Mouse (Mus musculus) layer of hippocampus, adult 2 months (tissue): ENCODE data around the gene Dnajc3. TPM values are rescaled to one million over a fixed set of nuclear protein-coding genes. Genes with fewer than 3 reads are reported as not detected.

Source experiments
- DNase-seq, 2 experiments: peaks; one replicate each; pipeline ENCODE4 v3.0.0; 2022; ENCODE audit warnings: low spot score in 2 of 2
- H3K27ac ChIP-seq: fragments of 200-600 bp; 2 replicates; pipeline ENCODE4 v1.8.1; 2022
- H3K4me3 ChIP-seq: fragments of 200-600 bp; 2 replicates; pipeline ENCODE4 v1.8.1; 2022; ENCODE audit warnings: mild to moderate bottlenecking
- CTCF ChIP-seq: fragments of 200-600 bp; conservative IDR thresholded peaks from 2 replicates; pipeline ENCODE4 v1.8.1; 2022; ENCODE audit warnings: antibody characterized with exemption, mild to moderate bottlenecking, moderate library complexity
- total RNA-seq, 2 experiments: library from RNA; stranded (reverse); gene quantifications; 2 replicates each; pipeline ENCODE4 v1.2.3; 2021

Dnajc3 gene
- total RNA-seq, 2 experiments from 2014 or later, result 34.7 to 37.3 TPM

- TF ChIP-seq CTCF, result no peak
- no peak for DNase-seq
- no peak overlapping the region for H3K27ac ChIP-seq
- no peak overlapping the region for H3K4me3 ChIP-seq
Measured at GRCm38 (mm10) chr14:118913651-118914050, 24.1 kb upstream of the Dnajc3 start.

GRCm38 (mm10) chr14:118919025-118919424 is 18.8 kb upstream of the Dnajc3 start:
- peak in 1 of 2 experiments; percentile 44 for DNase-seq

GRCm38 (mm10) chr14:118920654-118921053 is 17.1 kb upstream of the Dnajc3 start:
- no peak overlapping the region for H3K4me3 ChIP-seq
- H3K27ac ChIP-seq, result no peak overlapping the region
- no peak for DNase-seq
- peak; percentile 36 for TF ChIP-seq CTCF

More at GRCm38 (mm10) chr14:118919025-118919424, 18.8 kb upstream of the Dnajc3 start:
- H3K27ac ChIP-seq, result no peak overlapping the region
- H3K4me3 ChIP-seq, result no peak overlapping the region
- TF ChIP-seq CTCF, result peak; percentile 86

DNA sequence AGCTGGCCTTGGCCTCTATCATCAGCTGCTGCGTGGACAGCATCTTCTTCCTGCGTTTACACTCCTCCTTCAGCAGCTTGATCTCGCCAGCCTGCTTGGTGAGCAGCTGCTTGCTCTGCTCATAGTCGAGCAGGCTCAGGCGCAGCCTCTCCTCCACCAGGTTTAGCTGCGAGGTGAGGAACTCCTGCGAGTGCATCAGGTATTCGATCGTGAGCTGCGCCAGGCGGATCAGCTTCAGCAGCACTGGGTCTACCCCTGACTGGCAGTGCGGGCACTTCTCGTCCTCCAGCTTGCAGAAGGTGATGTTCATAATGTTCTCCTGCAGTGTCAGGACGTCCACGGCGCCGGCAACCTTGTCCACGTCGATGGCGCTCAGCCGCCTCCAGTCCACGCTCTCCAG is 15.5 kb upstream of the Dnajc3 start:
- peak overlapping the region; percentile 32; the same call in 1 of the 2 replicates for H3K27ac ChIP-seq
- H3K4me3 ChIP-seq, result peak overlapping the region; percentile 74
- no peak for TF ChIP-seq CTCF
- no peak for DNase-seq

- TF ChIP-seq CTCF, result no peak
- Histone ChIP-seq H3K27ac (peak overlapping the region; percentile 32; the same call in 1 of the 2 replicates), H3K4me3 (peak overlapping the region; percentile 74)
- peak in 1 of 2 experiments; percentile 33 for DNase-seq
Measured at GRCm38 (mm10) chr14:118922667-118923184, 15.1 kb upstream of the Dnajc3 start.

GRCm38 (mm10) chr14:118924673-118925615 is 12.8 kb upstream of the Dnajc3 start, which contains the start of gene Dzip1:
Gene Dzip1, minus strand, starts transcription at chr14:118925460.
- DNase-seq, result peak; percentile 77 to 86
- H3K27ac ChIP-seq, result peak within 1 kb of the TSS; percentile 92
- TF ChIP-seq CTCF, result peak; percentile 17; the same call in 1 of the 2 replicates
- peak within 1 kb of the TSS; percentile 74 for H3K4me3 ChIP-seq

DNA sequence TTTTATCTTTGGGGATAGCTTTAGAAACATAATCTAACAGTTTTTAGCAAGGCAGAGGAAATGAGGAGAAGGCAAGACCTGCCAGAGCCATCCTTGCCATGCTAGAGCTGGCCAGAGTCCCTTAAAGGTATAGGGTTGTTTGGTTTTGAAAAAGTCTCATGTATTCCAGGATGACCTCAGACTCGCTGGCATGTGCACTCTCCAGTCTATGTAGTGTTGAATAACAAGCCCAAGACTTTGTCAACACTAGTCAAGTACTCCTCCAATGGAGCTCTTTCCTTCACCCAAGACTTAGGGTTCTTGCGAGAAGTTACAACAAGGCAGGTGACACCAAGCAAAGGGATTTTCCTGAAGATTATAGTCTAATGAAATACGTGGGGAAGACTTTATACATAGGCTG is 9.2 kb upstream of the Dnajc3 start:
- H3K4me3 ChIP-seq, result no peak overlapping the region
- H3K27ac ChIP-seq, result no peak overlapping the region
- no peak for TF ChIP-seq CTCF
- no peak for DNase-seq

GRCm38 (mm10) chr14:118929779-118930178 is 8.0 kb upstream of the Dnajc3 start:
- DNase-seq, result no peak
- TF ChIP-seq CTCF, result no peak

GRCm38 (mm10) chr14:118930777-118931176 is 7.0 kb upstream of the Dnajc3 start:
- no peak for TF ChIP-seq CTCF
- Histone ChIP-seq H3K4me3 (no peak overlapping the region), H3K27ac (no peak overlapping the region)
- no peak for DNase-seq

More at GRCm38 (mm10) chr14:118929779-118930178, 8.0 kb upstream of the Dnajc3 start:
- Histone ChIP-seq H3K4me3 (no peak overlapping the region), H3K27ac (no peak overlapping the region)

DNA sequence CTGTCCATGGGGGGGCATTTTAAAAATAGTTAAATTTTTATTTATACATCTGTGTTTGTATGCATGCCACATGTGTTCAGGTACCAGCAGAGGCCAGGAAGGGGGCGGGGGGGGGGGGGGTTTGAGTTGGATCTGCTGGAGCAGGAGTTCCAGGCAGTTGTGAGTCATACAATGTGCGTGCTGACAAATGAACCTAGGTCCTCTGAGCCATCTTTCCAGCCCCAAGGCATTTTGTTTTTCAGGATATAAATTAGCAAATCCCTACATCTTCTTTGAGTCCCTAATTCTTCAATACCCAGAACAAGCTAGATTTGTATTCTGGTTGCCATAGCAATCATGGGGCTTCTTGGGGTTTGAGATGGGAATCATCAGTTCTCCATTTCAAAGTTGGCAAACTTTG is 6.6 kb upstream of the Dnajc3 start:
- no peak for TF ChIP-seq CTCF
- Histone ChIP-seq H3K4me3 (no peak overlapping the region), H3K27ac (no peak overlapping the region)
- no peak for DNase-seq

DNA sequence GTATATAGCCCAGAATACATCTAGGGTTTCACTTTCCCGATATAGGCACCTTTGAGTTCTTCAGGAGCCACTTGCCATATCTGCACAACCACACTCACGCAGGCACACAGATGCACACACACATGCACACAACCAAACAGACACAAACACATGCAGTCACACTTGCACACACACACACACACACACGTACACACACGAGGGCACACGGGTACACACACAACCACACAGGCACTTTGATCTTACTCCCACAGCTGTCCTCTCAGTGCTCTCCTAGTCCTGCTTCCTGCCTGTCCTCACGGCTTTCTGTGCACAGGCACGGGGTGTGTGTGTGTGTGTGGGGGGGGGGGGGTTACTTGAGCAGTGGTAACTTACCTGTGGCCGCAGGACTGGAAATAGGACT is 4.8 kb upstream of the Dnajc3 start:
- TF ChIP-seq CTCF, result no peak
- Histone ChIP-seq H3K4me3 (no peak overlapping the region), H3K27ac (no peak overlapping the region)
- no peak for DNase-seq

GRCm38 (mm10) chr14:118934686-118935085 is 3.1 kb upstream of the Dnajc3 start:
- H3K27ac ChIP-seq, result no peak overlapping the region
- no peak for TF ChIP-seq CTCF
- H3K4me3 ChIP-seq, result no peak overlapping the region
- no peak for DNase-seq

GRCm38 (mm10) chr14:118936236-118936635 is 1.5 kb upstream of the Dnajc3 start:
- no peak for DNase-seq
- Histone ChIP-seq H3K27ac (no peak overlapping the region), H3K4me3 (no peak overlapping the region)
- TF ChIP-seq CTCF, result no peak
